Mouse (Mus musculus): Measurements from ENCODE around the gene Gm8897. TPM values are rescaled to one million over a fixed set of nuclear protein-coding genes. Genes with fewer than 3 reads are reported as not detected.
"Not testable (repeated sequence)": the region's sequence is repeated elsewhere in the genome, so short reads cannot be mapped to it uniquely, and the experiment has no call there.

Gene Gm8897
- not detected in 2 replicates for polyA plus RNA-seq (2015; fragmentation: Nextera tagmentation; extraction: Ambion mirVana)

DNA sequence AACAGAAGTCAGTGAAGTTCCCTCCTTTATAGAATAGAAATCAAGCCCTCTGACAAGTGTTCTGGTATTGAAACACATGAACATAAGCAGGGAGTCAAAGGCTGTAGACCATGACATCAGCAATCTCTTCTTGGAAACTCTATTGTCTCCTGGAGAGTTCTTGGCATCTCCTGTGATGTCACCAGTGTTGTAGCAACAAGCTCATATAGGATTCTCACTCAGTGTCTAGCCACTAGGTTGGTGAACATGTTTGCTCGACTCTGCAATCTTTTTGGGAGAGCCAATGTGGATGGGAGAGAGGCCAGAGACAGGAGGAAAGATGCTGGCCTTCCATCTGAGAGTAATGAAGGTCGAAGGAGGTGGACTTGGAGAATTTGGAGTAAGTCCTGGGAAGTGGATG is at the start of gene Gm8897:
TSS of gene Gm8897 (plus strand) at position 301 of the 400 bp plus-strand sequence.
- WGBS = 88% methylated on average over 2 of the region's 2 CpGs
- not testable (repeated sequence) for H3K4me2 ChIP-seq (replicated peaks; ENCODE audit: low read depth, low read length); H3K27ac ChIP-seq (ENCODE audit: low read length); H3K9ac ChIP-seq (replicated peaks; ENCODE audit: low read length); H3K27me3 ChIP-seq (ENCODE audit: insufficient read depth, low read length); ATAC-seq (ENCODE audit: low FRiP score, low TSS enrichment); H3K36me3 ChIP-seq (ENCODE audit: insufficient read depth, low read length); H3K9me3 ChIP-seq (ENCODE audit: low read length); H3K4me1 ChIP-seq (ENCODE audit: insufficient read depth, low read length); H3K4me3 ChIP-seq (ENCODE audit: low read length)

DNA sequence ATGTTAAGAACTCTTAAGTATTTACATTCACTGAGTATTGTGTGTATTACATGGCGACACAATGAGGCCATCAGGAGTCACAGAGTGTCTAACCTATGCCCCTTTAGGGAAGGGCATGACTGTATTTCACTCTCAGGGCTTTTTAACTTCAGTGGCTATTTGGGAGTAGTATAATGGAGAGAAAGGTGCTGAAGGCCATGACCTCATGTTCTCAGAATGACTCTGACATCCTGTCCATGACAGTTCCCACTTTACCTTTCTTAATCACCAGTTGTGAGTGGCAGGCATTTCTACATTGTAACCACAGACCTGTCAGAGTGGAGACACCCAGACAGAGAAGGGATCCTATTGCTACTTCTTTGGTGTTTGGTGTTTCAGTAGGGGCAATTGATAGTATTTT is 473 bp downstream of the Gm8897 start:
- H3K9ac ChIP-seq (replicated peaks; ENCODE audit: low read length); H3K36me3 ChIP-seq (ENCODE audit: insufficient read depth, low read length); H3K4me1 ChIP-seq (ENCODE audit: insufficient read depth, low read length); H3K4me2 ChIP-seq (replicated peaks; ENCODE audit: low read depth, low read length); H3K4me3 ChIP-seq (ENCODE audit: low read length); H3K9me3 ChIP-seq (ENCODE audit: low read length); ATAC-seq (ENCODE audit: low FRiP score, low TSS enrichment); H3K27me3 ChIP-seq (ENCODE audit: insufficient read depth, low read length); H3K27ac ChIP-seq (ENCODE audit: low read length): not testable (repeated sequence)
- 67% methylated on average over 1 of the region's 1 CpGs for WGBS

Other genes with a start within 250 kb of the Gm8897 start
- not detected in 2 replicates for gene Gm5861, start 233.3 kb upstream of the Gm8897 start, polyA plus RNA-seq (2015; fragmentation: Nextera tagmentation; extraction: Ambion mirVana)
- gene Gm8890, start 160.4 kb upstream of the Gm8897 start, polyA plus RNA-seq (2015; fragmentation: Nextera tagmentation; extraction: Ambion mirVana) = not detected in 2 replicates
- gene Speer1, start 74.9 kb upstream of the Gm8897 start, polyA plus RNA-seq (2015; fragmentation: Nextera tagmentation; extraction: Ambion mirVana) = not detected in 2 replicates
- not detected in 2 replicates for gene Gm8906, start 86.3 kb downstream of the Gm8897 start, polyA plus RNA-seq (2015; fragmentation: Nextera tagmentation; extraction: Ambion mirVana)
- not detected in 2 replicates for gene Gm6460, start 178.5 kb downstream of the Gm8897 start, polyA plus RNA-seq (2015; fragmentation: Nextera tagmentation; extraction: Ambion mirVana)

Measured in kidney, embryonic 16.5 days (tissue).